Mouse (Mus musculus): ENCODE measurements at regions not wholly inside any gene's neighbourhood (a gene's known extent, or its start where the extent isn't known, plus 50 kb on each side); places are given as distances from the start of the nearest gene placed in this dataset.

GRCm38 (mm10) chr4:12780254-12780653, 608.4 kb upstream of the Fam92a start:
- WGBS = 77% methylated on average over 2 of the region's 2 CpGs
- Histone ChIP-seq H3K9ac (ENCODE audit: low read depth, low read length) (no peak overlapping the region), H3K4me2 (ENCODE audit: low read length) (no peak overlapping the region), H3K9me3 (replicated peaks; ENCODE audit: low read length) (no peaks in the 10 kb centered on the region), H3K4me1 (replicated peaks; ENCODE audit: insufficient read depth, low read length) (no peaks in the 10 kb centered on the region), H3K4me3 (replicated peaks; ENCODE audit: low read depth, low read length) (no peak overlapping the region), H3K27me3 (ENCODE audit: insufficient read depth, low read length) (no peaks in the 10 kb centered on the region), H3K36me3 (ENCODE audit: insufficient read depth, low read length) (no peaks in the 10 kb centered on the region), H3K27ac (no peak overlapping the region)
- ATAC-seq (replicated peaks; ENCODE audit: low FRiP score, low read depth) (no peak), DNase-seq (ENCODE audit: low spot score) (no peak)
- no peak for TF ChIP-seq CTCF (IDR thresholded peaks at IDR 0.05; ENCODE audit: low read depth)

- TF ChIP-seq CTCF (IDR thresholded peaks at IDR 0.05; ENCODE audit: low read depth) = no peak
- H3K27me3 ChIP-seq (ENCODE audit: insufficient read depth, low read length) = no peaks in the 10 kb centered on the region
- no peak overlapping the region for H3K9ac ChIP-seq (ENCODE audit: low read depth, low read length)
- no peaks in the 10 kb centered on the region for H3K4me1 ChIP-seq (replicated peaks; ENCODE audit: insufficient read depth, low read length)
- no peak overlapping the region for H3K4me3 ChIP-seq (replicated peaks; ENCODE audit: low read depth, low read length)
- 80% methylated on average over 1 of the region's 1 CpGs for WGBS
- no peaks in the 10 kb centered on the region for H3K36me3 ChIP-seq (ENCODE audit: insufficient read depth, low read length)
- H3K9me3 ChIP-seq (replicated peaks; ENCODE audit: low read length) = no peaks in the 10 kb centered on the region
- no peak overlapping the region for H3K4me2 ChIP-seq (ENCODE audit: low read length)
- no peak for ATAC-seq (replicated peaks; ENCODE audit: low FRiP score, low read depth)
- DNase-seq (ENCODE audit: low spot score) = no peak
- no peak overlapping the region for H3K27ac ChIP-seq
These were observed 607.4 kb upstream of the Fam92a start for GRCm38 (mm10) chr4:12779211-12779610.

- Histone ChIP-seq H3K36me3 (ENCODE audit: insufficient read depth, low read length) (no peaks in the 10 kb centered on the region), H3K27me3 (ENCODE audit: insufficient read depth, low read length) (no peaks in the 10 kb centered on the region), H3K27ac (no peak overlapping the region), H3K4me1 (replicated peaks; ENCODE audit: insufficient read depth, low read length) (no peaks in the 10 kb centered on the region), H3K9ac (ENCODE audit: low read depth, low read length) (no peak overlapping the region), H3K4me2 (ENCODE audit: low read length) (no peak overlapping the region), H3K9me3 (replicated peaks; ENCODE audit: low read length) (no peaks in the 10 kb centered on the region), H3K4me3 (replicated peaks; ENCODE audit: low read depth, low read length) (no peak overlapping the region)
- ATAC-seq (replicated peaks; ENCODE audit: low FRiP score, low read depth) (no peak), DNase-seq (ENCODE audit: low spot score) (no peak)
- TF ChIP-seq CTCF (IDR thresholded peaks at IDR 0.05; ENCODE audit: low read depth) = no peak
- WGBS = 81% methylated on average over 2 of the region's 2 CpGs
These were observed 606.3 kb upstream of the Fam92a start for GRCm38 (mm10) chr4:12778163-12778562.

- WGBS = 65% methylated on average over 2 of the region's 2 CpGs
- Histone ChIP-seq H3K27ac (no peak overlapping the region), H3K4me3 (replicated peaks; ENCODE audit: low read depth, low read length) (no peak overlapping the region), H3K36me3 (ENCODE audit: insufficient read depth, low read length) (no peaks in the 10 kb centered on the region), H3K4me2 (ENCODE audit: low read length) (no peak overlapping the region), H3K9me3 (replicated peaks; ENCODE audit: low read length) (no peaks in the 10 kb centered on the region), H3K27me3 (ENCODE audit: insufficient read depth, low read length) (no peaks in the 10 kb centered on the region), H3K9ac (ENCODE audit: low read depth, low read length) (no peak overlapping the region), H3K4me1 (replicated peaks; ENCODE audit: insufficient read depth, low read length) (no peaks in the 10 kb centered on the region)
- no peak for DNase-seq (ENCODE audit: low spot score)
- TF ChIP-seq CTCF (IDR thresholded peaks at IDR 0.05; ENCODE audit: low read depth) = no peak
- no peak for ATAC-seq (replicated peaks; ENCODE audit: low FRiP score, low read depth)
These were observed 604.4 kb upstream of the Fam92a start for GRCm38 (mm10) chr4:12776217-12776578.

- Histone ChIP-seq H3K36me3 (ENCODE audit: insufficient read depth, low read length) (no peaks in the 10 kb centered on the region), H3K27ac (no peak overlapping the region), H3K9ac (ENCODE audit: low read depth, low read length) (no peak overlapping the region), H3K4me1 (replicated peaks; ENCODE audit: insufficient read depth, low read length) (no peaks in the 10 kb centered on the region), H3K27me3 (ENCODE audit: insufficient read depth, low read length) (no peaks in the 10 kb centered on the region), H3K4me3 (replicated peaks; ENCODE audit: low read depth, low read length) (no peak overlapping the region), H3K9me3 (replicated peaks; ENCODE audit: low read length) (no peaks in the 10 kb centered on the region), H3K4me2 (ENCODE audit: low read length) (no peak overlapping the region)
- no peak for ATAC-seq (replicated peaks; ENCODE audit: low FRiP score, low read depth)
- TF ChIP-seq CTCF (IDR thresholded peaks at IDR 0.05; ENCODE audit: low read depth) = peak; percentile 32; the same call in 1 of the 2 replicates
- WGBS = 47% methylated on average over 3 of the region's 3 CpGs
- peak; percentile 55 for DNase-seq (ENCODE audit: low spot score)
These were observed 603.9 kb upstream of the Fam92a start for GRCm38 (mm10) chr4:12775524-12776216.

- Histone ChIP-seq H3K4me2 (ENCODE audit: low read length) (no peak overlapping the region), H3K36me3 (ENCODE audit: insufficient read depth, low read length) (no peaks in the 10 kb centered on the region), H3K4me3 (replicated peaks; ENCODE audit: low read depth, low read length) (no peak overlapping the region), H3K27ac (no peak overlapping the region), H3K27me3 (ENCODE audit: insufficient read depth, low read length) (no peaks in the 10 kb centered on the region), H3K9ac (ENCODE audit: low read depth, low read length) (no peak overlapping the region), H3K9me3 (replicated peaks; ENCODE audit: low read length) (no peaks in the 10 kb centered on the region), H3K4me1 (replicated peaks; ENCODE audit: insufficient read depth, low read length) (no peaks in the 10 kb centered on the region)
- TF ChIP-seq CTCF (IDR thresholded peaks at IDR 0.05; ENCODE audit: low read depth) = no peak
- WGBS = 67% methylated on average over 4 of the region's 4 CpGs
- DNase-seq (ENCODE audit: low spot score) (no peak), ATAC-seq (replicated peaks; ENCODE audit: low FRiP score, low read depth) (no peak)
These were observed 603.3 kb upstream of the Fam92a start for GRCm38 (mm10) chr4:12775090-12775489.

- no peaks in the 10 kb centered on the region for H3K9me3 ChIP-seq (replicated peaks; ENCODE audit: low read length)
- H3K9ac ChIP-seq (ENCODE audit: low read depth, low read length) = no peak overlapping the region
- TF ChIP-seq CTCF (IDR thresholded peaks at IDR 0.05; ENCODE audit: low read depth) = no peak
- DNase-seq (ENCODE audit: low spot score) (no peak), ATAC-seq (replicated peaks; ENCODE audit: low FRiP score, low read depth) (no peak)
- no peak overlapping the region for H3K4me2 ChIP-seq (ENCODE audit: low read length)
- H3K27me3 ChIP-seq (ENCODE audit: insufficient read depth, low read length) = no peaks in the 10 kb centered on the region
- H3K4me3 ChIP-seq (replicated peaks; ENCODE audit: low read depth, low read length) = no peak overlapping the region
- H3K4me1 ChIP-seq (replicated peaks; ENCODE audit: insufficient read depth, low read length) = no peaks in the 10 kb centered on the region
- no peak overlapping the region for H3K27ac ChIP-seq
- H3K36me3 ChIP-seq (ENCODE audit: insufficient read depth, low read length) = no peaks in the 10 kb centered on the region
- WGBS = 70% methylated on average over 5 of the region's 5 CpGs
These were observed 602.9 kb upstream of the Fam92a start for GRCm38 (mm10) chr4:12774671-12775070.

All from kidney, postnatal 0 days (tissue).